Mouse (Mus musculus) heart, embryonic 16.5 days (tissue): ENCODE data around the gene Myo18a. TPM values are rescaled to one million over a fixed set of nuclear protein-coding genes. Genes with fewer than 3 reads are reported as not detected.
A peak's percentile ranks its signal among the peaks of the same experiment; 100 is the strongest.

Experiments
- ATAC-seq: fragments of 200-750 bp; cut with Nextera tagmentation; replicated peaks from 2 replicates; pipeline ENCODE4 v1.8.0; 2017; ENCODE audit warnings: moderate number of reproducible peaks; ENCODE audit not compliant: insufficient read depth, low FRiP score; ENCODE audit errors: extremely low read depth
- H3K27ac ChIP-seq: fragments of 300-500 bp; sonication (generic); 2 replicates; pipeline ENCODE4 v1.5.1; 2014; ENCODE audit warnings: mild to moderate bottlenecking, low read length, control low read depth, moderate library complexity
- H3K27me3 ChIP-seq: fragments of 300-500 bp; sonication (generic); 2 replicates; pipeline ENCODE4 v1.6.1; 2014; ENCODE audit warnings: low read length, mixed read lengths; ENCODE audit not compliant: control insufficient read depth, insufficient read depth
- H3K36me3 ChIP-seq: fragments of 300-500 bp; sonication (generic); 2 replicates; pipeline ENCODE4 v1.6.1; 2014; ENCODE audit not compliant: control insufficient read depth, insufficient read depth
- H3K4me1 ChIP-seq: fragments of 300-500 bp; sonication (generic); 2 replicates; pipeline ENCODE4 v1.6.1; 2014; ENCODE audit warnings: low read length, mixed read lengths; ENCODE audit not compliant: control insufficient read depth, insufficient read depth
- H3K4me2 ChIP-seq: fragments of 300-500 bp; sonication (generic); 2 replicates; pipeline ENCODE4 v1.6.1; 2014; ENCODE audit warnings: low read depth, mild to moderate bottlenecking, control low read depth, low read length
- H3K4me3 ChIP-seq: fragments of 300-500 bp; sonication (generic); 2 replicates; pipeline ENCODE4 v1.5.1; 2014; ENCODE audit warnings: mild to moderate bottlenecking, control low read depth, low read length
- H3K9ac ChIP-seq: fragments of 300-500 bp; sonication (generic); 2 replicates; pipeline ENCODE4 v1.6.1; 2014; ENCODE audit warnings: low read length, control low read depth
- H3K9me3 ChIP-seq: fragments of 300-500 bp; sonication (generic); replicated peaks from 2 replicates; pipeline ENCODE4 v1.6.1; 2016; ENCODE audit warnings: low read length; ENCODE audit not compliant: control insufficient read depth
- WGBS: fragments of 180-500 bp; shearing (Covaris S2); extraction: QIAGEN DNeasy Blood & Tissue Kit; methylation state at CpG from one replicate; pipeline ENCODE4 v1.1.7; 2014; 5-methylcytosine and 5-hydroxymethylcytosine counted together
- polyA plus RNA-seq: library from polyadenylated mRNA; unstranded; fragments of >200 nt; fragmentation: Nextera tagmentation; extraction: Ambion mirVana; gene quantifications from 2 replicates; pipeline ENCODE4 v1.2.1, GENCODE M21; 2015

Gene Myo18a
- polyA plus RNA-seq, 1 experiment from 2014 or later, result 104 TPM

DNA sequence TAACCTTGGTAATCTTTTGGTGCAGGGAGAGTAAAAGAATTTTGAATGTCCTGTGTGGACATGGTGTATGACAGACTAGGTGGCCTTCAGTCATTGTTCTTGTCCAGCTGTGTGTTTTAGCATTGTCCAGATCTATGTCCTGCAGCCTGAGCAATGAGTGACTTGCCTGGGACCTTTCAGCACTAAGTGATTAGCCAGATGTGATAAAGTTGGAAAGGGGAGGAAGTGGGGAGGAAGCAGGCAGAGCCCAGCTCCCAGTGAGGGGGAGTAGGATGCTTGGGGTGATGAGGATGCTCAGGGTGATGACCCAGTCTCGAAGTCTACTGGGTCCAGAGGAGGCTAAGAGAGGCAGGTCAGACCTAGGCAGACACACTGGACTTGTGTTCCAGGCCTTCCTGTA lies 16.2 kb downstream of the Myo18a start:
- WGBS, result 61% methylated on average over 1 of the region's 1 CpGs
- ATAC-seq, result no peak; the same call in 1 of the 2 replicates
- Histone ChIP-seq H3K4me3 (no peak overlapping the region), H3K27ac (0 out of 2 replicates have a peak overlapping the region, but pooled peaks have one; percentile 46), H3K9ac (no peak overlapping the region), H3K27me3 (no peaks in the 10 kb centered on the region), H3K4me1 (peaks cover 26% of the 10 kb centered on the region), H3K36me3 (peaks cover 12% of the 10 kb centered on the region), H3K4me2 (no peak overlapping the region), H3K9me3 (no peaks in the 10 kb centered on the region)

DNA sequence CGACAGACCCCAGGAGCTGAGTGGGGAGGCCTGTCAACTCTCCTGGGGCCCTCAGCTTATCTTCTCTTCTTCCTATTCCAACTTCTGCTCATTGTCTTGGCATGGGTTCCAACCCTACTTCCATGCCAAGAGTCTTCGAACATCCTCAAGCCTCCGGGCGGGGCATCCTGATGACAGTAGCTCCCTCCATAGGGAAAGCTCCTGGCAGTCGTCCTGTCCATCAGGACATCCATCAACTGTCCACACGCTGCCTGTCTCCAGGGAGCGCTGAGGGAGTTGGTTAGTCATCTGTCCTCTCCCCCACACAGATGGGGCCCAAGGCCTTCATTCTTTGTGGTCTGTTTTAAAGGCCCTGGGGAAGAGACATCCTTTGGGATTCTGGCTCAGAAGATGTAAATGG lies 18.0 kb downstream of the Myo18a start:
- Histone ChIP-seq H3K4me2 (no peak overlapping the region), H3K9me3 (no peaks in the 10 kb centered on the region), H3K27ac (no peak overlapping the region), H3K9ac (no peak overlapping the region), H3K27me3 (no peaks in the 10 kb centered on the region), H3K4me1 (peaks cover 42% of the 10 kb centered on the region), H3K36me3 (peaks cover 12% of the 10 kb centered on the region), H3K4me3 (no peak overlapping the region)
- no peak for ATAC-seq
- 50% methylated on average over 7 of the region's 7 CpGs for WGBS

- H3K4me1 ChIP-seq, result peaks cover 49% of the 10 kb centered on the region
- 73% methylated on average over 7 of the region's 7 CpGs for WGBS
- H3K9ac ChIP-seq, result no peak overlapping the region
- peaks cover 10% of the 10 kb centered on the region for H3K36me3 ChIP-seq
- no peak for ATAC-seq
- H3K4me2 ChIP-seq, result no peak overlapping the region
- H3K27ac ChIP-seq, result no peak overlapping the region
- H3K4me3 ChIP-seq, result no peak overlapping the region
- H3K27me3 ChIP-seq, result no peaks in the 10 kb centered on the region
- no peaks in the 10 kb centered on the region for H3K9me3 ChIP-seq
These were observed 19.2 kb downstream of the Myo18a start for GRCm38 (mm10) chr11:77782104-77782815.

DNA sequence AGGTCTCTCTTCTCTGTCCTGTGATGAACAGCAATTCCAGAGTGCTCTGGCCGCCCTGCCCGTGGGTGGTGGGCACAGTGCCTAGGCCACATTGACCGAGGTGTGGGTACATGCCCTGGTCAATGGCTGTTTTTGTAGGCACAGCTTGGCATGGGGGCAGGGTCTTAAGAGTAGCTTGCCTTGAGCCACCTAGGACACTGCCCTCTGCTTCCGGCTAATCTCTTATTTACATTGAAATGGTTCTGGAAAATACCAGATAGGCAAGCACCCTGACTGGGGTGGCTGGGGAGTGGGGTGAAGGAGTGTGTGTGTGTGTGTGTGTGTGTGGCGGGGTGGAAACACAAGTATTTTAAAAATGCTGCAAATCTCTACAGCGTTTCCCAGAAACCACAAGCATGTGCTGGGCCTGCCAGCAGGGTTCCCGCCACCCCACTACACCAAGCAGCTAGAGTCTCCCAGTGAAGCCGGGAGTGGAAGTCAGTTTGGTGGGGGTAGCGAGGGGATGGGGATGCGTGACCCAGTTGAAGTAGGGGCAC lies 20.2 kb downstream of the Myo18a start:
- H3K4me1 ChIP-seq, result peaks cover 49% of the 10 kb centered on the region

GRCm38 (mm10) chr11:77783747-77784646 lies 21.0 kb downstream of the Myo18a start:
- H3K4me1 ChIP-seq, result peaks cover 49% of the 10 kb centered on the region
- peak overlapping the region; percentile 90 for H3K27ac ChIP-seq
- WGBS, result 39% methylated on average over 18 of the region's 18 CpGs
- H3K9me3 ChIP-seq, result no peaks in the 10 kb centered on the region
- H3K36me3 ChIP-seq, result no peaks in the 10 kb centered on the region
- peak overlapping the region; percentile 46; the same call in 1 of the 2 replicates for H3K9ac ChIP-seq
- no peak overlapping the region for H3K4me3 ChIP-seq
- H3K27me3 ChIP-seq, result no peaks in the 10 kb centered on the region
- 0 out of 2 replicates have a peak, but pooled peaks have one; percentile 10 for ATAC-seq
- H3K4me2 ChIP-seq, result peak overlapping the region; percentile 10; the same call in 1 of the 2 replicates

More for the DNA sequence above, 20.2 kb downstream of the Myo18a start:
- Histone ChIP-seq H3K27me3 (no peaks in the 10 kb centered on the region), H3K27ac (peak overlapping the region; percentile 90), H3K9ac (peak overlapping the region; percentile 21; the same call in 1 of the 2 replicates), H3K4me3 (no peak overlapping the region), H3K36me3 (no peaks in the 10 kb centered on the region; the same call in 1 of the 2 replicates), H3K9me3 (no peaks in the 10 kb centered on the region), H3K4me2 (peak overlapping the region; percentile 10; the same call in 1 of the 2 replicates)
- no peak for ATAC-seq
- 55% methylated on average over 10 of the region's 10 CpGs for WGBS

DNA sequence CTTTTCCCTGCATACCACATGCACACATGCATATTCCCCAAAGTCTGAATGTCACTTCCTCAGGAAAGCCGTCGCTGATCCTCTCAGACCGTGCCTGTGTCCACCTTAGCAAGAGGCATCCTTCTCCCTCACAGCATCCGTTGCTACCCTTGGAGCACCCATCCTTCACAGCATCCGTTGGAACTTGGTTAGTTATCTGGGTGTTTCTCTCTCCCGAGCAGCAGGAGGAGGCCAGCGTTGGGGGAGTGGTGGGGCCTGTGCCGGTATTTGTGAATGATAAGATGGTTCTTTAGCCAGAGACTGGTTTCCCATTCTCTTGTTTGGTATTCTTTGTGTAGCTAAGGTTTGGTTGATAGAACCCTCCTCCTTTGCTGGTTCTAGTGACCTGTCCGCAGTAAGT lies 21.8 kb downstream of the Myo18a start:
- no peak overlapping the region for H3K4me3 ChIP-seq

GRCm38 (mm10) chr11:77785396-77785767 lies 22.3 kb downstream of the Myo18a start:
- Histone ChIP-seq H3K9ac (peak overlapping the region; percentile 63), H3K4me3 (no peak overlapping the region), H3K4me1 (peaks cover 56% of the 10 kb centered on the region), H3K4me2 (peak overlapping the region; percentile 37), H3K36me3 (no peaks in the 10 kb centered on the region), H3K9me3 (no peaks in the 10 kb centered on the region), H3K27ac (peak overlapping the region; percentile 90), H3K27me3 (no peaks in the 10 kb centered on the region)
- peak; percentile 43 for ATAC-seq
- 9% methylated on average over 5 of the region's 5 CpGs for WGBS

More for the DNA sequence above, 21.8 kb downstream of the Myo18a start:
- H3K27ac ChIP-seq, result peak overlapping the region; percentile 90
- WGBS, result 44% methylated on average over 9 of the region's 9 CpGs
- ATAC-seq, result no peak
- H3K27me3 ChIP-seq, result no peaks in the 10 kb centered on the region
- H3K9ac ChIP-seq, result peak overlapping the region; percentile 46; the same call in 1 of the 2 replicates
- H3K4me1 ChIP-seq, result peaks cover 51% of the 10 kb centered on the region
- no peaks in the 10 kb centered on the region for H3K36me3 ChIP-seq
- H3K9me3 ChIP-seq, result no peaks in the 10 kb centered on the region
- H3K4me2 ChIP-seq, result peak overlapping the region; percentile 37

DNA sequence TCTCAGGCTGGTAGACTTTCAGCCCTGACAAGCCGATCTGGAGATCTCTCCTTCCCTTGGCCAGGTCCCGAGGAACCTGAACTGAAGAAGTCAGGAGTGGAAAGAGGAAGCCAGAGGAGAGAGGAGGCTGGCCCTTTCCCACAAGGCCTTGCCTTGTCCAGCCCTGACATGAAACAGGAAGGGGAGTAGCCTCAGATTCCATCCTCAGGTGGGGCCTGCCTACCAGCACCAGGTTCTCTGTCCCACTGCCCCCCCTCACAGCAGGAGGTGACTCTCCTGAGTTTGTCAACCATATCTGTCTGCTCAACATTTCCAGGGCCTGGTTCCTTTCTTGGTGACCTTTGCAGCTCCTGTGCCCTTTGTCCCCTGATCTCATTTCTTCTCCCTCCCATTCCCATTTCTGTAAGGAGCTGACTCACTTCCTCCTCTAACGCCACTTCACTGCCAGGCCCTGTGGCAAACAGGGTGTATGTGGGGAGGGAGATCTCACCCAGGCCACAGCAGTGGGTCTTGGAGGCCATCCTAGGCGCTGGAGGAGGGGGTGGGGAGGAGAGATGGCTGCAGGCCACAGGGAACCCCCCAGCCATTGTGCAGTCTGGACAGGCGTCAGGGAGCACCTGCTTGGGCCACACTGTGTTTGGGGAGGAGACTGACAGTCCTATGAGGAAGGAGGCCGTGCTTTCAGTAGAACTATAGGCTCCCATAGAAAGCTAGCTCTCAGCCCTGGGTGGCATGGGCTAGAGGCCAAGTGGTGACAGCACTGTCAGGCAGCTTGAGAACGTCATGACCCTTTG lies 22.9 kb downstream of the Myo18a start:
- no peaks in the 10 kb centered on the region for H3K9me3 ChIP-seq
- H3K4me1 ChIP-seq, result peaks cover 59% of the 10 kb centered on the region
- 22% methylated on average over 7 of the region's 7 CpGs for WGBS
- H3K27ac ChIP-seq, result peak overlapping the region; percentile 90
- no peaks in the 10 kb centered on the region for H3K36me3 ChIP-seq
- H3K9ac ChIP-seq, result peak overlapping the region; percentile 63
- H3K27me3 ChIP-seq, result no peaks in the 10 kb centered on the region
- H3K4me3 ChIP-seq, result no peak overlapping the region
- H3K4me2 ChIP-seq, result peak overlapping the region; percentile 37
- peak; percentile 20; the same call in 1 of the 2 replicates for ATAC-seq
